In the genomic region with DNA sequence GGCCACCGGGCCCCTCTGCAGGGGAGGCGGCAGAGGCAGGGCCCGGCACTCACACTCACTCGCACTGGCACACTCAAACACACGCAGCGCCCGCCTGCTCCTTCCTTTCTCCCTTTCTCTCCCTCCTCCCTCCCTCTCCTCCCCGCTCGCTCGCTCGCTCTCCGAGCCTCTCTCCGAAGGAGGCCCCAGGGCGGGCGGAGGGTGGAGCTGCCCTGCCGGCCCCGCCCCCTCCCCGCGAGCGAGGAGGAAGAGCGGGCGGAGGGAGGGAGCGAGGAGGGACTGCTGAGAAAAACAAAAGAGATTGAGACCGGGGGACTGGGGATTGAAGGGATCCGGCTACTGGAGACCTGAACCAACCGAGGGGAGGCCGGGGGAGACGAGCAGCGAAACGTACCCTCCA, we compare ENCODE assay signal across 8 mouse cellular contexts. TPM values are rescaled to one million over a fixed set of nuclear protein-coding genes. Genes with fewer than 3 reads are reported as not detected.
DNase-seq lines count a peak whose midpoint lies in the region; ATAC-seq lines count a peak whose summit lies in the region.

No protein-coding gene starts in this region.

- peak overlapping the region; percentile 97 for H3K4me3 ChIP-seq in hindbrain, embryonic 13.5 days
- H3K4me3 ChIP-seq in megakaryocyte, embryonic 14.5 days (replicated peaks): peak overlapping the region; percentile 97

- peak; percentile 91 for DNase-seq in T-cell, adult 2 months (ENCODE audit: low spot score)
- peak; percentile 93 to 97 for DNase-seq in cerebellum, postnatal 10 days
- DNase-seq in frontal cortex, postnatal 14 days (ENCODE audit: low spot score in 2 of 2): peak; percentile 64 to 72
- DNase-seq in left cerebral cortex, adult 8-10 months (ENCODE audit: low spot score in 2 of 2): peak; percentile 57 to 79
- peak; percentile 77 for DNase-seq in right cerebral cortex, postnatal 14 days
- DNase-seq in urinary bladder, postnatal 25 days (ENCODE audit: low spot score): peak; percentile 87

- peak; percentile 70 for ATAC-seq in hindbrain, embryonic 13.5 days (ENCODE audit: low FRiP score)

- H3K4me2 ChIP-seq in hindbrain, embryonic 13.5 days: peak overlapping the region; percentile 98

- H3K27ac ChIP-seq in hindbrain, embryonic 13.5 days: peak overlapping the region; percentile 97

- no peaks in the 10 kb centered on the region for H3K9me3 ChIP-seq in hindbrain, embryonic 13.5 days
- no peaks in the 10 kb centered on the region for H3K9me3 ChIP-seq in megakaryocyte, embryonic 14.5 days

- peaks cover 19% of the 10 kb centered on the region for H3K36me3 ChIP-seq in hindbrain, embryonic 13.5 days
- peaks cover 34% of the 10 kb centered on the region for H3K36me3 ChIP-seq in megakaryocyte, embryonic 14.5 days (replicated peaks; ENCODE audit: low read length)

- H3K27me3 ChIP-seq in hindbrain, embryonic 13.5 days: no peaks in the 10 kb centered on the region
- no peaks in the 10 kb centered on the region for H3K27me3 ChIP-seq in megakaryocyte, embryonic 14.5 days (replicated peaks)

- WGBS in hindbrain, embryonic 13.5 days: 2% methylated on average over 25 of the region's 30 CpGs

- H3K9ac ChIP-seq in hindbrain, embryonic 13.5 days: peak overlapping the region; percentile 99

- peaks cover 80% of the 10 kb centered on the region for H3K4me1 ChIP-seq in hindbrain, embryonic 13.5 days (replicated peaks)
- peaks cover 87% of the 10 kb centered on the region for H3K4me1 ChIP-seq in megakaryocyte, embryonic 14.5 days

RNA-seq across cellular contexts. Expression of a gene that starts 5.2 kb away (rescaled TPM):
- 18.7 and 22.2 TPM in 2 replicates for polyA plus RNA-seq in hindbrain, embryonic 13.5 days (2015; fragmentation: Nextera tagmentation; extraction: Ambion mirVana)
- total RNA-seq in left cerebral cortex, adult 8-10 months (2022): 10 to 100 TPM; 25.7 to 29.7 (median 26.8) TPM
- polyA plus RNA-seq in megakaryocyte, embryonic 14.5 days (2012; ENCODE audit: insufficient read depth, low replicate concordance): 8.7 and 12.2 TPM in 2 replicates

RNA-seq across cellular contexts. Expression of a gene that starts 5.5 kb away (rescaled TPM):
- 120 and 127 TPM in 2 replicates for polyA plus RNA-seq in hindbrain, embryonic 13.5 days (2015; fragmentation: Nextera tagmentation; extraction: Ambion mirVana)
- 100 to 1,000 TPM; 110 to 132 (median 120) TPM for total RNA-seq in left cerebral cortex, adult 8-10 months (2022)
- 349 and 424 TPM in 2 replicates for polyA plus RNA-seq in megakaryocyte, embryonic 14.5 days (2012; ENCODE audit: insufficient read depth, low replicate concordance)

RNA-seq across cellular contexts. Expression of a gene that starts 36.2 kb away (rescaled TPM):
- polyA plus RNA-seq in hindbrain, embryonic 13.5 days (2015; fragmentation: Nextera tagmentation; extraction: Ambion mirVana): 3.1 and 3.8 TPM in 2 replicates
- 1 to 10 TPM; 7.8 to 9.0 (median 8.5) TPM for total RNA-seq in left cerebral cortex, adult 8-10 months (2022)
- 8.7 and 9.6 TPM in 2 replicates for polyA plus RNA-seq in megakaryocyte, embryonic 14.5 days (2012; ENCODE audit: insufficient read depth, low replicate concordance)

RNA-seq across cellular contexts. Expression of a gene that starts 36.2 kb away (rescaled TPM):
- polyA plus RNA-seq in hindbrain, embryonic 13.5 days (2015; fragmentation: Nextera tagmentation; extraction: Ambion mirVana): 73.4 and 79.5 TPM in 2 replicates
- 10 to 100 TPM; 41.8 to 48.2 (median 46.0) TPM for total RNA-seq in left cerebral cortex, adult 8-10 months (2022)
- polyA plus RNA-seq in megakaryocyte, embryonic 14.5 days (2012; ENCODE audit: insufficient read depth, low replicate concordance): 14.7 and 44.5 TPM in 2 replicates

RNA-seq across cellular contexts. Expression of a gene that starts 41.2 kb away (rescaled TPM):
- polyA plus RNA-seq in hindbrain, embryonic 13.5 days (2015; fragmentation: Nextera tagmentation; extraction: Ambion mirVana): 22.8 and 23.9 TPM in 2 replicates
- 10 to 100 TPM; 20.7 to 22.8 (median 21.7) TPM for total RNA-seq in left cerebral cortex, adult 8-10 months (2022)
- polyA plus RNA-seq in megakaryocyte, embryonic 14.5 days (2012; ENCODE audit: insufficient read depth, low replicate concordance): 0.89 and 2.1 TPM in 2 replicates

Comparison
In these comparisons a context has a peak if more than half of its experiments do, and no peak if none do; other contexts are left out.
1. Peak in every context shown above with its lines: DNase-seq, ATAC-seq, H3K4me3 ChIP-seq and H3K27ac ChIP-seq.